Mouse (Mus musculus) hindlimb bud, embryonic 11.5 days (tissue): ENCODE measurements around the gene Zxdc.
A peak's percentile ranks its signal among the peaks of the same experiment; 100 is the strongest.

Source experiments
- DNase-seq: peaks from one replicate; pipeline ENCODE4 v3.0.0-alpha.2; 2012; ENCODE audit warnings: low read depth, low spot score; ENCODE audit errors: extremely low spot score

Zxdc gene

GRCm38 (mm10) chr6:90368976-90369724 is at the start of gene Zxdc:
Zxdc (plus strand) TSS chr6:90369492.
- peak; percentile 77 for DNase-seq

- DNase-seq, result no peak
Measured at GRCm38 (mm10) chr6:90320429-90320828, 48.9 kb upstream of the Zxdc start.

GRCm38 (mm10) chr6:90321811-90322210 is 47.5 kb upstream of the Zxdc start:
- no peak for DNase-seq

GRCm38 (mm10) chr6:90324026-90324425 is 45.3 kb upstream of the Zxdc start:
- no peak for DNase-seq

- DNase-seq, result no peak
Measured at GRCm38 (mm10) chr6:90324463-90324862, 44.8 kb upstream of the Zxdc start.

- DNase-seq, result no peak
Measured at GRCm38 (mm10) chr6:90324991-90325390, 44.3 kb upstream of the Zxdc start, which contains the start of gene Chst13. Chst13 (minus strand) TSS chr6:90325185.

- no peak for DNase-seq
Measured at GRCm38 (mm10) chr6:90327670-90328069, 41.6 kb upstream of the Zxdc start.

- no peak for DNase-seq
Measured at GRCm38 (mm10) chr6:90329953-90330352, 39.3 kb upstream of the Zxdc start.

- DNase-seq, result no peak
Measured at GRCm38 (mm10) chr6:90332561-90333425, 36.5 kb upstream of the Zxdc start, which contains the start of gene Uroc1. Uroc1 (plus strand) TSS chr6:90333284.

GRCm38 (mm10) chr6:90334244-90334643 is 35.0 kb upstream of the Zxdc start:
- no peak for DNase-seq

- DNase-seq, result no peak
Measured at GRCm38 (mm10) chr6:90342343-90342742, 26.9 kb upstream of the Zxdc start.

GRCm38 (mm10) chr6:90347183-90347582 is 22.1 kb upstream of the Zxdc start:
- DNase-seq, result no peak

- no peak for DNase-seq
Measured at GRCm38 (mm10) chr6:90348500-90348899, 20.8 kb upstream of the Zxdc start.

GRCm38 (mm10) chr6:90350011-90350410 is 19.3 kb upstream of the Zxdc start:
- no peak for DNase-seq

- no peak for DNase-seq
Measured at GRCm38 (mm10) chr6:90358142-90358541, 11.2 kb upstream of the Zxdc start.

- no peak for DNase-seq
Measured at GRCm38 (mm10) chr6:90359445-90359844, 9.8 kb upstream of the Zxdc start.

- peak; percentile 14 for DNase-seq
Measured at GRCm38 (mm10) chr6:90360024-90360781, 9.1 kb upstream of the Zxdc start.

GRCm38 (mm10) chr6:90360922-90361614 is 8.2 kb upstream of the Zxdc start:
- DNase-seq, result no peak

GRCm38 (mm10) chr6:90363301-90363700 is 6.0 kb upstream of the Zxdc start:
- DNase-seq, result no peak

GRCm38 (mm10) chr6:90369725-90370553 is 647 bp downstream of the Zxdc start:
- DNase-seq, result no peak
